Mouse (Mus musculus): ENCODE data around the gene Zmym5. TPM values are rescaled to one million over a fixed set of nuclear protein-coding genes. Genes with fewer than 3 reads are reported as not detected.
A peak's percentile ranks its signal among the peaks of the same experiment; 100 is the strongest.
"Not testable (repeated sequence)": the region's sequence is repeated elsewhere in the genome, so short reads cannot be mapped to it uniquely, and the experiment has no call there.

Zmym5 gene
- polyA plus RNA-seq, 1 experiment from 2014 or later: 36.0 TPM

- WGBS: 46% methylated on average over 3 of the region's 3 CpGs
Measured at GRCm38 (mm10) chr14:56778933-56779300, 32.6 kb downstream of the Zmym5 start.

GRCm38 (mm10) chr14:56778200-56778932 lies 33.1 kb downstream of the Zmym5 start, which contains the start of gene Pspc1:
Gene Pspc1, minus strand, starts transcription at chr14:56778316.
- WGBS: 0% methylated on average over 36 of the region's 36 CpGs
- H3K27ac ChIP-seq (ENCODE audit: low read length): peak within 1 kb of the TSS; percentile 96
- peaks cover 24% of the 10 kb centered on the region for H3K4me1 ChIP-seq (replicated peaks; ENCODE audit: control insufficient read depth, insufficient read depth, low read length)
- H3K4me3 ChIP-seq (replicated peaks; ENCODE audit: low read length): peak within 1 kb of the TSS; percentile 73
- H3K9ac ChIP-seq (replicated peaks; ENCODE audit: low read depth, low read length): peak within 1 kb of the TSS; percentile 90
- H3K36me3 ChIP-seq (ENCODE audit: control insufficient read depth, insufficient read depth): no peaks in the 10 kb centered on the region
- peak within 1 kb of the TSS; percentile 77 for H3K4me2 ChIP-seq (ENCODE audit: low read length)
- H3K27me3 ChIP-seq (replicated peaks; ENCODE audit: control insufficient read depth, insufficient read depth, low read length): no peaks in the 10 kb centered on the region
- no peaks in the 10 kb centered on the region for H3K9me3 ChIP-seq (ENCODE audit: control insufficient read depth, low read length)
- peak; percentile 96 for ATAC-seq

More at GRCm38 (mm10) chr14:56778933-56779300, 32.6 kb downstream of the Zmym5 start:
- H3K4me2 ChIP-seq (ENCODE audit: low read length): peak overlapping the region; percentile 72
- H3K27me3 ChIP-seq (replicated peaks; ENCODE audit: control insufficient read depth, insufficient read depth, low read length): no peaks in the 10 kb centered on the region
- peak overlapping the region; percentile 73 for H3K4me3 ChIP-seq (replicated peaks; ENCODE audit: low read length)
- peak; percentile 12 for ATAC-seq
- H3K9ac ChIP-seq (replicated peaks; ENCODE audit: low read depth, low read length): peak overlapping the region; percentile 34
- H3K27ac ChIP-seq (ENCODE audit: low read length): peak overlapping the region; percentile 96
- H3K36me3 ChIP-seq (ENCODE audit: control insufficient read depth, insufficient read depth): no peaks in the 10 kb centered on the region
- H3K4me1 ChIP-seq (replicated peaks; ENCODE audit: control insufficient read depth, insufficient read depth, low read length): peaks cover 21% of the 10 kb centered on the region
- no peaks in the 10 kb centered on the region for H3K9me3 ChIP-seq (ENCODE audit: control insufficient read depth, low read length)

GRCm38 (mm10) chr14:56777360-56778136 lies 34.0 kb downstream of the Zmym5 start:
- peak; percentile 35 for ATAC-seq
- WGBS: under 1% methylated on average over 71 of the region's 71 CpGs
- Histone ChIP-seq H3K9me3 (ENCODE audit: control insufficient read depth, low read length) (no peaks in the 10 kb centered on the region), H3K27ac (ENCODE audit: low read length) (peak overlapping the region; percentile 96), H3K4me2 (ENCODE audit: low read length) (peak overlapping the region; percentile 77), H3K36me3 (ENCODE audit: control insufficient read depth, insufficient read depth) (no peaks in the 10 kb centered on the region), H3K4me1 (replicated peaks; ENCODE audit: control insufficient read depth, insufficient read depth, low read length) (peaks cover 26% of the 10 kb centered on the region), H3K4me3 (replicated peaks; ENCODE audit: low read length) (peak overlapping the region; percentile 73), H3K27me3 (replicated peaks; ENCODE audit: control insufficient read depth, insufficient read depth, low read length) (no peaks in the 10 kb centered on the region), H3K9ac (replicated peaks; ENCODE audit: low read depth, low read length) (peak overlapping the region; percentile 90)

- 0 out of 2 replicates have a peak, but pooled peaks cover under 1% of the 10 kb centered on the region for H3K36me3 ChIP-seq (ENCODE audit: control insufficient read depth, insufficient read depth)
- H3K9ac ChIP-seq (replicated peaks; ENCODE audit: low read depth, low read length): peak overlapping the region; percentile 90
- peak overlapping the region; percentile 73 for H3K4me3 ChIP-seq (replicated peaks; ENCODE audit: low read length)
- ATAC-seq: no peak
- H3K4me1 ChIP-seq (replicated peaks; ENCODE audit: control insufficient read depth, insufficient read depth, low read length): peaks cover 26% of the 10 kb centered on the region
- WGBS: 22% methylated on average over 11 of the region's 11 CpGs
- H3K27me3 ChIP-seq (replicated peaks; ENCODE audit: control insufficient read depth, insufficient read depth, low read length): no peaks in the 10 kb centered on the region
- no peak overlapping the region for H3K27ac ChIP-seq (ENCODE audit: low read length)
- no peaks in the 10 kb centered on the region for H3K9me3 ChIP-seq (ENCODE audit: control insufficient read depth, low read length)
- peak overlapping the region; percentile 77 for H3K4me2 ChIP-seq (ENCODE audit: low read length)
Measured at GRCm38 (mm10) chr14:56776571-56777238, 34.8 kb downstream of the Zmym5 start.

GRCm38 (mm10) chr14:56775416-56775815 lies 36.1 kb downstream of the Zmym5 start:
- H3K9me3 ChIP-seq (ENCODE audit: control insufficient read depth, low read length): no peaks in the 10 kb centered on the region
- H3K4me3 ChIP-seq (replicated peaks; ENCODE audit: low read length): no peak overlapping the region
- H3K4me1 ChIP-seq (replicated peaks; ENCODE audit: control insufficient read depth, insufficient read depth, low read length): peaks cover 26% of the 10 kb centered on the region
- H3K9ac ChIP-seq (replicated peaks; ENCODE audit: low read depth, low read length): no peak overlapping the region
- H3K4me2 ChIP-seq (ENCODE audit: low read length): peak overlapping the region; percentile 53
- H3K27ac ChIP-seq (ENCODE audit: low read length): no peak overlapping the region
- no peaks in the 10 kb centered on the region for H3K27me3 ChIP-seq (replicated peaks; ENCODE audit: control insufficient read depth, insufficient read depth, low read length)
- ATAC-seq: no peak
- H3K36me3 ChIP-seq (ENCODE audit: control insufficient read depth, insufficient read depth): 0 out of 2 replicates have a peak, but pooled peaks cover 6% of the 10 kb centered on the region
- 77% methylated on average over 4 of the region's 4 CpGs for WGBS

GRCm38 (mm10) chr14:56766438-56766837 lies 45.1 kb downstream of the Zmym5 start:
- H3K4me1 ChIP-seq (replicated peaks; ENCODE audit: control insufficient read depth, insufficient read depth, low read length); H3K9ac ChIP-seq (replicated peaks; ENCODE audit: low read depth, low read length); H3K27me3 ChIP-seq (replicated peaks; ENCODE audit: control insufficient read depth, insufficient read depth, low read length); H3K4me2 ChIP-seq (ENCODE audit: low read length); H3K27ac ChIP-seq (ENCODE audit: low read length); H3K9me3 ChIP-seq (ENCODE audit: control insufficient read depth, low read length); ATAC-seq; H3K4me3 ChIP-seq (replicated peaks; ENCODE audit: low read length): not testable (repeated sequence)
- 93% methylated on average over 2 of the region's 2 CpGs for WGBS
- peaks cover 12% of the 10 kb centered on the region for H3K36me3 ChIP-seq (ENCODE audit: control insufficient read depth, insufficient read depth)

GRCm38 (mm10) chr14:56765117-56765516 lies 46.4 kb downstream of the Zmym5 start:
- not testable (repeated sequence) for H3K27ac ChIP-seq (ENCODE audit: low read length); H3K27me3 ChIP-seq (replicated peaks; ENCODE audit: control insufficient read depth, insufficient read depth, low read length); H3K9ac ChIP-seq (replicated peaks; ENCODE audit: low read depth, low read length); H3K4me2 ChIP-seq (ENCODE audit: low read length); H3K9me3 ChIP-seq (ENCODE audit: control insufficient read depth, low read length); ATAC-seq; H3K4me3 ChIP-seq (replicated peaks; ENCODE audit: low read length); H3K4me1 ChIP-seq (replicated peaks; ENCODE audit: control insufficient read depth, insufficient read depth, low read length)
- 100% methylated on average over 2 of the region's 3 CpGs for WGBS
- H3K36me3 ChIP-seq (ENCODE audit: control insufficient read depth, insufficient read depth): peaks cover 22% of the 10 kb centered on the region

GRCm38 (mm10) chr14:56751282-56751681 lies 60.2 kb downstream of the Zmym5 start:
- Histone ChIP-seq H3K36me3 (ENCODE audit: control insufficient read depth, insufficient read depth) (peaks cover 16% of the 10 kb centered on the region), H3K4me3 (replicated peaks; ENCODE audit: low read length) (no peak overlapping the region)

More at GRCm38 (mm10) chr14:56751282-56751681, 60.2 kb downstream of the Zmym5 start:
- WGBS: 90% methylated on average over 4 of the region's 4 CpGs
- no peaks in the 10 kb centered on the region for H3K27me3 ChIP-seq (replicated peaks; ENCODE audit: control insufficient read depth, insufficient read depth, low read length)
- ATAC-seq: no peak
- H3K4me2 ChIP-seq (ENCODE audit: low read length): no peak overlapping the region
- H3K9me3 ChIP-seq (ENCODE audit: control insufficient read depth, low read length): no peaks in the 10 kb centered on the region
- H3K27ac ChIP-seq (ENCODE audit: low read length): no peak overlapping the region
- no peak overlapping the region for H3K9ac ChIP-seq (replicated peaks; ENCODE audit: low read depth, low read length)
- no peaks in the 10 kb centered on the region for H3K4me1 ChIP-seq (replicated peaks; ENCODE audit: control insufficient read depth, insufficient read depth, low read length)
